9 mouse cellular contexts compared by ENCODE assay signal in genomic region chr11:117810401-117811046, GRCm38 (mm10). TPM values are rescaled to one million over a fixed set of nuclear protein-coding genes. Genes with fewer than 3 reads are reported as not detected.
DNase-seq lines count a peak whose midpoint lies in the region; ATAC-seq and TF ChIP-seq lines count a peak whose summit lies in the region.
"Had no signal": no experiment of that assay in that cellular context is flagged by ENCODE, and none has a peak within 500 bp of the region (broad histone marks: within the 10 kb centered on the region; RNA-seq: fewer than 3 reads in every experiment).

No protein-coding gene starts in this region.

- no peaks in the 10 kb centered on the region for H3K27me3 ChIP-seq in E14TG2a.4 (ENCODE audit: insufficient read depth, low read length)
- H3K27me3 ChIP-seq in forebrain, embryonic 14.5 days (replicated peaks; ENCODE audit: control insufficient read depth, insufficient read depth, low read length) = no peaks in the 10 kb centered on the region

- TF ChIP-seq CTCF in E14TG2a.4 (conservative IDR thresholded peaks at IDR 0.05; ENCODE audit: low read length) = peak; percentile 18; the same call in 1 of the 2 replicates
- no peak for TF ChIP-seq CTCF in bone marrow macrophage, adult 2 months (IDR thresholded peaks at IDR 0.05; ENCODE audit: low read depth, low read length)

- no peak for TF ChIP-seq POLR2A in bone marrow macrophage, adult 2 months (IDR thresholded peaks at IDR 0.05; ENCODE audit: borderline replicate concordance, low read depth, low read length)

- H3K9ac ChIP-seq in forebrain, embryonic 14.5 days (ENCODE audit: low read length) = peak overlapping the region; percentile 61

- peak overlapping the region; percentile 97 for H3K4me3 ChIP-seq in E14TG2a.4 (replicated peaks; ENCODE audit: low read length)
- peak overlapping the region; percentile 79 for H3K4me3 ChIP-seq in bone marrow macrophage, adult 2 months (ENCODE audit: insufficient read depth, low read length)
- peak overlapping the region; percentile 54 for H3K4me3 ChIP-seq in forebrain, embryonic 14.5 days (ENCODE audit: low read depth, low read length)

- peaks cover 63% of the 10 kb centered on the region for H3K4me1 ChIP-seq in E14TG2a.4 (replicated peaks; ENCODE audit: low read depth, low read length)
- H3K4me1 ChIP-seq in bone marrow macrophage, adult 2 months (ENCODE audit: control insufficient read depth, insufficient read depth, low read length) = peaks cover 18% of the 10 kb centered on the region
- peaks cover 15% of the 10 kb centered on the region for H3K4me1 ChIP-seq in forebrain, embryonic 14.5 days (ENCODE audit: control insufficient read depth, insufficient read depth, low read length)

- H3K36me3 ChIP-seq in E14TG2a.4 (ENCODE audit: insufficient read depth, low read length) = peaks cover 44% of the 10 kb centered on the region
- H3K36me3 ChIP-seq in forebrain, embryonic 14.5 days (ENCODE audit: control insufficient read depth, insufficient read depth, low read length) = peaks cover 26% of the 10 kb centered on the region

- intact Hi-C loops in heart, postnatal 36 days (cut with DNase I) = no loop called here

- peak; percentile 86 for ATAC-seq in forebrain, embryonic 14.5 days

- H3K9me3 ChIP-seq in E14TG2a.4 (ENCODE audit: low read length) = no peaks in the 10 kb centered on the region
- H3K9me3 ChIP-seq in forebrain, embryonic 14.5 days (replicated peaks; ENCODE audit: control insufficient read depth, low read length) = no peaks in the 10 kb centered on the region

- WGBS in forebrain, embryonic 14.5 days = under 1% methylated on average over 21 of the region's 21 CpGs

- H3K27ac ChIP-seq in bone marrow macrophage, adult 2 months (ENCODE audit: insufficient read depth, low read depth, low read length) = peak overlapping the region; percentile 74
- 0 out of 2 replicates have a peak overlapping the region, but pooled peaks have one; percentile 18 for H3K27ac ChIP-seq in forebrain, embryonic 14.5 days (ENCODE audit: low read depth, low read length)

- H3K4me2 ChIP-seq in forebrain, embryonic 14.5 days (ENCODE audit: low read length) = peak overlapping the region; percentile 98

- DNase-seq in forebrain, embryonic 14.5 days (ENCODE audit: low spot score) = peak; percentile 83
- DNase-seq in heart, postnatal 36 days = peak; percentile 84 to 86
- peak; percentile 60 to 63 for DNase-seq in layer of hippocampus, adult 8-10 months (ENCODE audit: low spot score in 2 of 2)
- DNase-seq in lung, postnatal 25 days (ENCODE audit: low spot score) = peak; percentile 91
- peak; percentile 86 for DNase-seq in ovary, postnatal 36 days (ENCODE audit: low spot score)
- DNase-seq in thymus, postnatal 14 days = peak; percentile 87

RNA-seq across cellular contexts. Expression of gene Gm20708, which starts 1.1 kb away (rescaled TPM):
- polyA plus RNA-seq in bone marrow macrophage, adult 2 months (2012; ENCODE audit: insufficient read depth, insufficient read length, missing spikeins) = 4.0 and 5.0 TPM in 2 replicates
- polyA plus RNA-seq in forebrain, embryonic 14.5 days (2014; fragmentation: Nextera tagmentation; extraction: Ambion mirVana) = 0.41 and 1.3 TPM in 2 replicates
- total RNA-seq in heart, postnatal 36 days (2021) = 1 to 10 TPM in 1 of 2 experiments, not detected in 1; 1.1 TPM
- total RNA-seq in layer of hippocampus, adult 8-10 months (2022) = 1 to 10 TPM in 3 of 4 experiments, not detected in 1; 1.7 to 2.2 (median 1.9) TPM

RNA-seq across cellular contexts. Expression of gene Syngr2, which starts 1.1 kb away (rescaled TPM):
- polyA plus RNA-seq in bone marrow macrophage, adult 2 months (2012; ENCODE audit: insufficient read depth, insufficient read length, missing spikeins) = 183 and 189 TPM in 2 replicates
- 19.2 and 20.7 TPM in 2 replicates for polyA plus RNA-seq in forebrain, embryonic 14.5 days (2014; fragmentation: Nextera tagmentation; extraction: Ambion mirVana)
- total RNA-seq in heart, postnatal 36 days (2021) = 100 to 1,000 TPM; 109 to 119 TPM
- total RNA-seq in layer of hippocampus, adult 8-10 months (2022) = 10 to 100 TPM; 11.4 to 33.5 (median 24.5) TPM

RNA-seq across cellular contexts. Expression of gene 6030468B19Rik, which starts 13.1 kb away (rescaled TPM):
- not detected in 2 replicates for polyA plus RNA-seq in bone marrow macrophage, adult 2 months (2012; ENCODE audit: insufficient read depth, insufficient read length, missing spikeins)
- polyA plus RNA-seq in forebrain, embryonic 14.5 days (2014; fragmentation: Nextera tagmentation; extraction: Ambion mirVana) = not detected in 2 replicates
- not detected for total RNA-seq in heart, postnatal 36 days (2021)
- 1 to 10 TPM in 1 of 4 experiments, under 1 TPM in 2, not detected in 1; 0.61 to 1.2 (median 0.75) TPM for total RNA-seq in layer of hippocampus, adult 8-10 months (2022)
- total RNA-seq: left cerebral cortex, postnatal 10 days had no signal

RNA-seq across cellular contexts. Expression of gene Afmid, which starts 15.2 kb away (rescaled TPM):
- polyA plus RNA-seq in bone marrow macrophage, adult 2 months (2012; ENCODE audit: insufficient read depth, insufficient read length, missing spikeins) = 3.5 and 9.9 TPM in 2 replicates
- polyA plus RNA-seq in forebrain, embryonic 14.5 days (2014; fragmentation: Nextera tagmentation; extraction: Ambion mirVana) = 4.4 and 5.7 TPM in 2 replicates
- 1 to 10 TPM; 3.1 TPM for total RNA-seq in heart, postnatal 36 days (2021)
- total RNA-seq in layer of hippocampus, adult 8-10 months (2022) = 1 to 10 TPM; 4.0 to 5.4 (median 4.2) TPM

RNA-seq across cellular contexts. Expression of gene Tk1, which starts 15.4 kb away (rescaled TPM):
- polyA plus RNA-seq in bone marrow macrophage, adult 2 months (2012; ENCODE audit: insufficient read depth, insufficient read length, missing spikeins) = 56.8 and 70.1 TPM in 2 replicates
- polyA plus RNA-seq in forebrain, embryonic 14.5 days (2014; fragmentation: Nextera tagmentation; extraction: Ambion mirVana) = 44.9 and 67.8 TPM in 2 replicates
- 1 to 10 TPM; 2.0 to 3.0 TPM for total RNA-seq in heart, postnatal 36 days (2021)
- 1 to 10 TPM in 1 of 4 experiments, under 1 TPM in 3; 0.54 to 1.3 (median 0.88) TPM for total RNA-seq in layer of hippocampus, adult 8-10 months (2022)

Comparison
In these comparisons a context has a peak if more than half of its experiments do, and no peak if none do; other contexts are left out.
1. Peak in every context shown above with its lines: DNase-seq, ATAC-seq, H3K4me3 ChIP-seq and H3K27ac ChIP-seq.